Mouse (Mus musculus) small intestine, adult 2 months (tissue): ENCODE measurements around the gene Opa3.

Experiments
- CTCF ChIP-seq: fragments of 200-500 bp; IDR thresholded peaks from 2 replicates; pipeline ENCODE4 v1.5.1; 2012; ENCODE audit warnings: low read depth, mild to moderate bottlenecking, control low read depth, inconsistent platforms, low read length, moderate library complexity, mixed read lengths; ENCODE audit not compliant: insufficient replicate concordance, insufficient read length; ENCODE audit errors: extremely low read depth
- POLR2A ChIP-seq: fragments of 200-500 bp; IDR thresholded peaks from 2 replicates; pipeline ENCODE4 v1.6.1; 2012; ENCODE audit warnings: low read depth, mild to moderate bottlenecking, control low read depth, inconsistent platforms, low read length, moderate library complexity

GRCm38 (mm10) chr7:19239986-19240385 lies 11.9 kb downstream of the Opa3 start:
- no peak for TF ChIP-seq CTCF
- no peak for TF ChIP-seq POLR2A
